14 mouse cellular contexts compared by ENCODE assay signal in genomic region chr6:54906053-54907040, GRCm38 (mm10).
DNase-seq lines count a peak whose midpoint lies in the region; ATAC-seq and TF ChIP-seq lines count a peak whose summit lies in the region.
"Had no signal": no experiment of that assay in that cellular context is flagged by ENCODE, and none has a peak within 500 bp of the region (broad histone marks: within the 10 kb centered on the region; RNA-seq: fewer than 3 reads in every experiment).

No protein-coding gene starts in this region.

- WGBS in kidney, postnatal 0 days, result 81% methylated on average over 10 of the region's 10 CpGs
- WGBS in kidney, adult 2 months, result 77% methylated on average over 10 of the region's 10 CpGs
- 74% methylated on average over 10 of the region's 10 CpGs for WGBS in neural tube, embryonic 13.5 days

- no peak for TF ChIP-seq POLR2A in kidney, adult 2 months (IDR thresholded peaks at IDR 0.05; ENCODE audit: low read depth, low read length)
- TF ChIP-seq POLR2A in brain, embryonic 14.5 days (IDR thresholded peaks at IDR 0.05; ENCODE audit: borderline replicate concordance, extremely low read depth, insufficient read depth, insufficient read length, poor library complexity, severe bottlenecking), result no peak

- DNase-seq in kidney, postnatal 0 days (ENCODE audit: low spot score), result peak; percentile 48
- DNase-seq in kidney, adult 2 months, result no peak
- peak; percentile 5 for DNase-seq in brain, embryonic 14.5 days (ENCODE audit: low read depth)
- peak; percentile 70 for DNase-seq in gastrocnemius, postnatal 25 days
- DNase-seq in cerebellum, adult 11-12 months, result no peak
- no peak for DNase-seq in thymus, postnatal 4 days
- no peak for DNase-seq in kidney, postnatal 10 days
- DNase-seq: cerebellum, postnatal 25 days; thymus, adult 2 months had no signal

- H3K9me3 ChIP-seq in kidney, postnatal 0 days (replicated peaks; ENCODE audit: low read length), result no peaks in the 10 kb centered on the region
- no peaks in the 10 kb centered on the region for H3K9me3 ChIP-seq in neural tube, embryonic 13.5 days
- H3K9me3 ChIP-seq: heart, embryonic 13.5 days; liver, embryonic 12.5 days; midbrain, embryonic 13.5 days had no signal

- no peak overlapping the region for H3K9ac ChIP-seq in kidney, postnatal 0 days (ENCODE audit: low read depth, low read length)
- H3K9ac ChIP-seq in neural tube, embryonic 13.5 days, result no peak overlapping the region
- H3K9ac ChIP-seq: heart, embryonic 13.5 days; liver, embryonic 12.5 days; midbrain, embryonic 13.5 days had no signal

- no peaks in the 10 kb centered on the region for H3K36me3 ChIP-seq in kidney, postnatal 0 days (ENCODE audit: insufficient read depth, low read length)
- no peaks in the 10 kb centered on the region for H3K36me3 ChIP-seq in kidney, adult 2 months (ENCODE audit: control insufficient read depth, insufficient read depth, low read length)
- H3K36me3 ChIP-seq in neural tube, embryonic 13.5 days, result no peaks in the 10 kb centered on the region
- H3K36me3 ChIP-seq: heart, embryonic 13.5 days; liver, embryonic 12.5 days; midbrain, embryonic 13.5 days had no signal

- no peaks in the 10 kb centered on the region for H3K27me3 ChIP-seq in kidney, postnatal 0 days (ENCODE audit: insufficient read depth, low read length)
- H3K27me3 ChIP-seq in kidney, adult 2 months (replicated peaks; ENCODE audit: control insufficient read depth, insufficient read depth, low read length), result no peaks in the 10 kb centered on the region
- H3K27me3 ChIP-seq in neural tube, embryonic 13.5 days, result no peaks in the 10 kb centered on the region
- H3K27me3 ChIP-seq: heart, embryonic 13.5 days; liver, embryonic 12.5 days; midbrain, embryonic 13.5 days had no signal

- ATAC-seq in kidney, postnatal 0 days (replicated peaks; ENCODE audit: low FRiP score, low read depth), result no peak
- peak; percentile 87 for ATAC-seq in neural tube, embryonic 13.5 days (ENCODE audit: low read depth)
- ATAC-seq: inflammation-experienced regulatory T-cells, adult 6 months; liver, embryonic 12.5 days; midbrain, embryonic 13.5 days had no signal

- H3K27ac ChIP-seq in kidney, postnatal 0 days, result no peak overlapping the region
- no peak overlapping the region for H3K27ac ChIP-seq in kidney, adult 2 months (ENCODE audit: insufficient read depth, low read depth, low read length)
- 0 out of 2 replicates have a peak overlapping the region, but pooled peaks have one; percentile 30 for H3K27ac ChIP-seq in neural tube, embryonic 13.5 days (replicated peaks)
- H3K27ac ChIP-seq: heart, embryonic 13.5 days; liver, embryonic 12.5 days; midbrain, embryonic 13.5 days had no signal

- H3K4me1 ChIP-seq in kidney, postnatal 0 days (replicated peaks; ENCODE audit: insufficient read depth, low read length), result no peaks in the 10 kb centered on the region
- no peaks in the 10 kb centered on the region for H3K4me1 ChIP-seq in kidney, adult 2 months (ENCODE audit: control insufficient read depth, insufficient read depth, low read length)
- peaks cover 11% of the 10 kb centered on the region; the same call in 1 of the 2 replicates for H3K4me1 ChIP-seq in neural tube, embryonic 13.5 days (replicated peaks)
- H3K4me1 ChIP-seq: heart, embryonic 13.5 days; liver, embryonic 12.5 days; midbrain, embryonic 13.5 days had no signal

- no peak overlapping the region for H3K4me3 ChIP-seq in kidney, postnatal 0 days (replicated peaks; ENCODE audit: low read depth, low read length)
- no peak overlapping the region for H3K4me3 ChIP-seq in kidney, adult 2 months (ENCODE audit: insufficient read depth, low read depth, low read length)
- H3K4me3 ChIP-seq in neural tube, embryonic 13.5 days, result no peak overlapping the region
- H3K4me3 ChIP-seq: heart, embryonic 13.5 days; liver, embryonic 12.5 days; midbrain, embryonic 13.5 days had no signal

- no peak overlapping the region for H3K4me2 ChIP-seq in kidney, postnatal 0 days (ENCODE audit: low read length)
- H3K4me2 ChIP-seq in neural tube, embryonic 13.5 days, result no peak overlapping the region
- H3K4me2 ChIP-seq: heart, embryonic 13.5 days; liver, embryonic 12.5 days; midbrain, embryonic 13.5 days had no signal

- no peak for TF ChIP-seq CTCF in kidney, postnatal 0 days (IDR thresholded peaks at IDR 0.05; ENCODE audit: low read depth)
- no peak for TF ChIP-seq CTCF in kidney, adult 2 months (conservative IDR thresholded peaks at IDR 0.05; ENCODE audit: insufficient read depth, insufficient read length, low read depth, low read length)
- TF ChIP-seq CTCF in brain, embryonic 14.5 days (IDR thresholded peaks at IDR 0.05; ENCODE audit: borderline replicate concordance, extremely low read depth, insufficient read depth, insufficient read length), result no peak

Comparison
In these comparisons a context has a peak if more than half of its experiments do, and no peak if none do; other contexts are left out.
1. DNase-seq: peak in kidney, postnatal 0 days (single experiment), brain, embryonic 14.5 days (single experiment) and gastrocnemius, postnatal 25 days (single experiment); none in kidney, adult 2 months (single experiment), cerebellum, adult 11-12 months (single experiment), thymus, postnatal 4 days (single experiment) and kidney, postnatal 10 days (single experiment).